ENCODE assay signal across 25 mouse cellular contexts in genomic region chr15:91000280-91001036, GRCm38 (mm10). TPM values are rescaled to one million over a fixed set of nuclear protein-coding genes. Genes with fewer than 3 reads are reported as not detected.
DNase-seq lines count a peak whose midpoint lies in the region; ATAC-seq and TF ChIP-seq lines count a peak whose summit lies in the region.
"Had no signal": no experiment of that assay in that cellular context is flagged by ENCODE, and none has a peak within 500 bp of the region (broad histone marks: within the 10 kb centered on the region; RNA-seq: fewer than 3 reads in every experiment).

No protein-coding gene starts in this region.

- H3K9ac ChIP-seq in neural tube, embryonic 11.5 days (ENCODE audit: low read length) = no peak overlapping the region
- no peak overlapping the region for H3K9ac ChIP-seq in neural tube, embryonic 15.5 days (replicated peaks)
- no peak overlapping the region for H3K9ac ChIP-seq in forebrain, postnatal 0 days
- H3K9ac ChIP-seq in midbrain, embryonic 11.5 days (ENCODE audit: low read length) = peak overlapping the region; percentile 38
- no peak overlapping the region for H3K9ac ChIP-seq in liver, embryonic 12.5 days
- H3K9ac ChIP-seq: heart, embryonic 12.5 days; lung, embryonic 14.5 days had no signal

- no peak for DNase-seq in neural tube, embryonic 11.5 days (ENCODE audit: low spot score)
- no peak for DNase-seq in forebrain, postnatal 0 days
- DNase-seq in midbrain, embryonic 11.5 days (ENCODE audit: low spot score, missing footprints) = peak; percentile 94
- peak; percentile 68 for DNase-seq in retina, postnatal 1 day
- no peak for DNase-seq in right cerebral cortex, postnatal 4 days
- DNase-seq in thymus, adult 2 months = no peak
- DNase-seq: adrenal gland, postnatal 25 days; B cell, adult 2 months; cerebellum, adult 9-10 months; heart, postnatal 4 days; lung, embryonic 14.5 days; lung, postnatal 4 days; spleen, adult 18-20 months; thymus, postnatal 14 days had no signal

- no peak overlapping the region for H3K4me3 ChIP-seq in neural tube, embryonic 11.5 days (ENCODE audit: low read depth, low read length)
- H3K4me3 ChIP-seq in neural tube, embryonic 15.5 days (replicated peaks) = no peak overlapping the region
- H3K4me3 ChIP-seq in forebrain, postnatal 0 days (ENCODE audit: low read depth, low read length) = no peak overlapping the region
- H3K4me3 ChIP-seq in midbrain, embryonic 11.5 days (ENCODE audit: low read depth, low read length) = no peak overlapping the region
- H3K4me3 ChIP-seq in liver, embryonic 12.5 days = no peak overlapping the region
- H3K4me3 ChIP-seq in thymus, adult 2 months (ENCODE audit: control insufficient read depth, insufficient read depth, low read length) = no peak overlapping the region
- H3K4me3 ChIP-seq: heart, embryonic 12.5 days; layer of hippocampus, adult 2 months; limb, embryonic 10.5 days had no signal

- no peaks in the 10 kb centered on the region for H3K9me3 ChIP-seq in neural tube, embryonic 11.5 days (ENCODE audit: control insufficient read depth, low read length)
- H3K9me3 ChIP-seq in neural tube, embryonic 15.5 days (replicated peaks) = no peaks in the 10 kb centered on the region
- no peaks in the 10 kb centered on the region for H3K9me3 ChIP-seq in forebrain, postnatal 0 days (ENCODE audit: low read length)
- H3K9me3 ChIP-seq in midbrain, embryonic 11.5 days (ENCODE audit: control insufficient read depth, low read length) = no peaks in the 10 kb centered on the region
- no peaks in the 10 kb centered on the region for H3K9me3 ChIP-seq in liver, embryonic 12.5 days (replicated peaks)
- H3K9me3 ChIP-seq: heart, embryonic 12.5 days; limb, embryonic 10.5 days had no signal

- H3K4me2 ChIP-seq in neural tube, embryonic 11.5 days (ENCODE audit: low read depth) = no peak overlapping the region
- H3K4me2 ChIP-seq in neural tube, embryonic 15.5 days = no peak overlapping the region
- H3K4me2 ChIP-seq in forebrain, postnatal 0 days (ENCODE audit: low read depth) = peak overlapping the region; percentile 31
- peak overlapping the region; percentile 32 for H3K4me2 ChIP-seq in midbrain, embryonic 11.5 days
- no peak overlapping the region for H3K4me2 ChIP-seq in liver, embryonic 12.5 days
- H3K4me2 ChIP-seq: heart, embryonic 12.5 days; liver, embryonic 11.5 days; lung, embryonic 14.5 days had no signal

- 0 out of 2 replicates have a peak overlapping the region, but pooled peaks have one; percentile 14 for H3K27ac ChIP-seq in neural tube, embryonic 11.5 days (ENCODE audit: low read depth, low read length)
- no peak overlapping the region for H3K27ac ChIP-seq in neural tube, embryonic 15.5 days (replicated peaks)
- H3K27ac ChIP-seq in forebrain, postnatal 0 days (ENCODE audit: low read depth, low read length) = no peak overlapping the region
- peak overlapping the region; percentile 11 for H3K27ac ChIP-seq in midbrain, embryonic 11.5 days (ENCODE audit: low read depth, low read length)
- H3K27ac ChIP-seq in liver, embryonic 12.5 days = no peak overlapping the region
- no peak overlapping the region for H3K27ac ChIP-seq in thymus, adult 2 months (ENCODE audit: control insufficient read depth, insufficient read depth, low read length)
- H3K27ac ChIP-seq: kidney, postnatal 0 days; layer of hippocampus, adult 2 months; limb, embryonic 10.5 days had no signal

- no peaks in the 10 kb centered on the region for H3K4me1 ChIP-seq in neural tube, embryonic 11.5 days (ENCODE audit: control insufficient read depth, insufficient read depth, low read length)
- peaks cover 17% of the 10 kb centered on the region for H3K4me1 ChIP-seq in neural tube, embryonic 15.5 days
- H3K4me1 ChIP-seq in forebrain, postnatal 0 days (ENCODE audit: insufficient read depth) = peaks cover 5% of the 10 kb centered on the region; the same call in 1 of the 2 replicates
- H3K4me1 ChIP-seq in midbrain, embryonic 11.5 days (ENCODE audit: control insufficient read depth, insufficient read depth, low read length) = peaks cover 40% of the 10 kb centered on the region
- H3K4me1 ChIP-seq in liver, embryonic 12.5 days = no peaks in the 10 kb centered on the region
- no peaks in the 10 kb centered on the region for H3K4me1 ChIP-seq in thymus, adult 2 months (replicated peaks; ENCODE audit: control insufficient read depth, insufficient read depth, low read length)
- H3K4me1 ChIP-seq: heart, embryonic 12.5 days; limb, embryonic 10.5 days had no signal

- no peak for TF ChIP-seq CTCF in forebrain, postnatal 0 days (IDR thresholded peaks at IDR 0.05; ENCODE audit: low read depth)
- TF ChIP-seq CTCF in thymus, adult 2 months (IDR thresholded peaks at IDR 0.05; ENCODE audit: borderline replicate concordance, control insufficient read depth, extremely low read depth, insufficient read depth, low read length, poor library complexity) = no peak

- no peaks in the 10 kb centered on the region for H3K27me3 ChIP-seq in neural tube, embryonic 11.5 days (ENCODE audit: control insufficient read depth, insufficient read depth, low read length)
- no peaks in the 10 kb centered on the region for H3K27me3 ChIP-seq in neural tube, embryonic 15.5 days (replicated peaks)
- no peaks in the 10 kb centered on the region for H3K27me3 ChIP-seq in forebrain, postnatal 0 days (ENCODE audit: insufficient read depth, low read length)
- H3K27me3 ChIP-seq in midbrain, embryonic 11.5 days (ENCODE audit: control insufficient read depth, insufficient read depth, low read length) = no peaks in the 10 kb centered on the region
- H3K27me3 ChIP-seq in liver, embryonic 12.5 days (replicated peaks) = no peaks in the 10 kb centered on the region
- no peaks in the 10 kb centered on the region for H3K27me3 ChIP-seq in thymus, adult 2 months (ENCODE audit: control insufficient read depth, insufficient read depth, low read length)
- H3K27me3 ChIP-seq: heart, embryonic 12.5 days; Patski had no signal

- no peak for TF ChIP-seq POLR2A in thymus, adult 2 months (IDR thresholded peaks at IDR 0.05; ENCODE audit: control insufficient read depth, extremely low read depth, insufficient read depth, low read length, poor library complexity)

- WGBS in neural tube, embryonic 11.5 days = 81% methylated on average over 21 of the region's 21 CpGs
- WGBS in neural tube, embryonic 15.5 days = 79% methylated on average over 21 of the region's 21 CpGs
- 24% methylated on average over 21 of the region's 21 CpGs for WGBS in forebrain, postnatal 0 days
- WGBS in midbrain, embryonic 11.5 days = 33% methylated on average over 21 of the region's 21 CpGs
- 68% methylated on average over 21 of the region's 21 CpGs for WGBS in liver, embryonic 12.5 days (ENCODE audit: insufficient replicate concordance)
- 91% methylated on average over 21 of the region's 21 CpGs for WGBS in thymus, adult 2 months

- no peaks in the 10 kb centered on the region for H3K36me3 ChIP-seq in neural tube, embryonic 11.5 days (ENCODE audit: control insufficient read depth, insufficient read depth, low read length)
- peaks cover 3% of the 10 kb centered on the region; the same call in 1 of the 2 replicates for H3K36me3 ChIP-seq in neural tube, embryonic 15.5 days
- peaks cover 8% of the 10 kb centered on the region for H3K36me3 ChIP-seq in forebrain, postnatal 0 days (ENCODE audit: insufficient read depth)
- H3K36me3 ChIP-seq in midbrain, embryonic 11.5 days (ENCODE audit: control insufficient read depth, insufficient read depth, low read length) = no peaks in the 10 kb centered on the region; the same call in 1 of the 2 replicates
- no peaks in the 10 kb centered on the region for H3K36me3 ChIP-seq in liver, embryonic 12.5 days
- H3K36me3 ChIP-seq in thymus, adult 2 months (ENCODE audit: control insufficient read depth, insufficient read depth, low read length) = no peaks in the 10 kb centered on the region
- H3K36me3 ChIP-seq: limb, embryonic 10.5 days had no signal

- no peak for ATAC-seq in neural tube, embryonic 11.5 days (ENCODE audit: insufficient read depth, low FRiP score, low TSS enrichment)
- no peak for ATAC-seq in neural tube, embryonic 15.5 days (ENCODE audit: low FRiP score)
- no peak for ATAC-seq in forebrain, postnatal 0 days
- ATAC-seq in midbrain, embryonic 11.5 days (ENCODE audit: low FRiP score) = peak; percentile 38
- no peak for ATAC-seq in liver, embryonic 12.5 days
- ATAC-seq: activated CD4-positive, CD25-positive, alpha-beta regulatory T cell, adult 4 months; intestine, postnatal 0 days; Patski had no signal

RNA-seq across cellular contexts. Expression of gene Kif21a, which starts 49.3 kb away (rescaled TPM):
- polyA plus RNA-seq in neural tube, embryonic 11.5 days (2014; fragmentation: Nextera tagmentation; extraction: Ambion mirVana) = 31.4 and 34.6 TPM in 2 replicates
- polyA plus RNA-seq in neural tube, embryonic 15.5 days (2015; fragmentation: Nextera tagmentation; extraction: Ambion mirVana) = 34.8 and 40.1 TPM in 2 replicates
- total RNA-seq in forebrain, postnatal 0 days (2014; rRNA removed) = 44.8 and 56.8 TPM in 2 replicates
- polyA plus RNA-seq in forebrain, postnatal 0 days (2015; fragmentation: Nextera tagmentation; extraction: Ambion mirVana) = 15.8 and 24.5 TPM in 2 replicates
- polyA plus RNA-seq in midbrain, embryonic 11.5 days (2014; fragmentation: Nextera tagmentation; extraction: Ambion mirVana) = 77.0 and 77.3 TPM in 2 replicates
- 1.9 and 2.0 TPM in 2 replicates for polyA plus RNA-seq in liver, embryonic 12.5 days (2016; fragmentation: Nextera tagmentation; extraction: Ambion mirVana)
- 1.5 and 1.9 TPM in 2 replicates for polyA plus RNA-seq in thymus, adult 2 months (2012; rRNA removed)
- total RNA-seq: monocyte, adult 5-6 weeks had no signal
- polyA plus RNA-seq: activated CD4-positive, CD25-positive, alpha-beta regulatory T cell, adult 4 months had no signal

Comparison
In these comparisons a context has a peak if more than half of its experiments do, and no peak if none do; other contexts are left out.
1. H3K27ac ChIP-seq: peak in neural tube, embryonic 11.5 days (single experiment) and midbrain, embryonic 11.5 days (single experiment); none in neural tube, embryonic 15.5 days (single experiment), forebrain, postnatal 0 days (single experiment), liver, embryonic 12.5 days (single experiment) and thymus, adult 2 months (single experiment).
2. DNase-seq: peak in midbrain, embryonic 11.5 days (single experiment) and retina, postnatal 1 day (single experiment); none in neural tube, embryonic 11.5 days (single experiment), forebrain, postnatal 0 days (single experiment), right cerebral cortex, postnatal 4 days (single experiment) and thymus, adult 2 months (single experiment).
3. H3K4me2 ChIP-seq: peak in forebrain, postnatal 0 days (single experiment) and midbrain, embryonic 11.5 days (single experiment); none in neural tube, embryonic 11.5 days (single experiment), neural tube, embryonic 15.5 days (single experiment) and liver, embryonic 12.5 days (single experiment).